Mouse (Mus musculus) macrophage (primary cell): Measurements from ENCODE around the gene Vav3. TPM values are rescaled to one million over a fixed set of nuclear protein-coding genes. Genes with fewer than 3 reads are reported as not detected.

Experiments
- H3K27ac ChIP-seq: fragments of 350-480 bp; formaldehyde crosslinking; 2 replicates; pipeline ENCODE4 v1.9.0; 2021
- H3K36me3 ChIP-seq: fragments of 350-480 bp; formaldehyde crosslinking; 2 replicates; pipeline ENCODE4 v1.9.0; 2021; ENCODE audit errors: inconsistent target
- H3K4me3 ChIP-seq: fragments of 350-480 bp; formaldehyde crosslinking; 2 replicates; pipeline ENCODE4 v1.9.0; 2021; ENCODE audit errors: inconsistent target
- H3K79me2 ChIP-seq: fragments of 350-480 bp; formaldehyde crosslinking; 2 replicates; pipeline ENCODE4 v1.9.0; 2021; ENCODE audit errors: inconsistent target
- WGBS: methylation state at CpG from one replicate; pipeline ENCODE4 v1.1.7; 2026; ENCODE audit warnings: inconsistent platforms; ENCODE audit not compliant: missing documents; 5-methylcytosine and 5-hydroxymethylcytosine counted together
- polyA plus RNA-seq: library from polyadenylated mRNA; stranded (reverse); fragments of 250-400 nt; gene quantifications from 3 replicates; pipeline ENCODE4 v1.2.4, GENCODE M21; 2018; ENCODE audit warnings: inconsistent platforms

The Vav3 gene
- polyA plus RNA-seq, 1 experiment from 2014 or later, result 48.5 TPM

- Histone ChIP-seq H3K27ac (no peak overlapping the region), H3K36me3 (peaks cover 65% of the 10 kb centered on the region; the same call in 1 of the 2 replicates), H3K4me3 (no peak overlapping the region), H3K79me2 (no peaks in the 10 kb centered on the region)
- 97% methylated on average over 4 of the region's 4 CpGs for WGBS
Observed at GRCm38 (mm10) chr3:109528688-109529087, 188.2 kb downstream of the Vav3 start.

- Histone ChIP-seq H3K4me3 (no peak overlapping the region), H3K79me2 (no peaks in the 10 kb centered on the region), H3K27ac (no peak overlapping the region), H3K36me3 (0 out of 2 replicates have a peak, but pooled peaks cover 20% of the 10 kb centered on the region)
- 100% methylated on average over 3 of the region's 3 CpGs for WGBS
Observed at GRCm38 (mm10) chr3:109537686-109538085, 197.2 kb downstream of the Vav3 start.

GRCm38 (mm10) chr3:109540009-109540408 is 199.6 kb downstream of the Vav3 start:
- Histone ChIP-seq H3K36me3 (peaks cover 19% of the 10 kb centered on the region; the same call in 1 of the 2 replicates), H3K27ac (no peak overlapping the region), H3K79me2 (no peaks in the 10 kb centered on the region), H3K4me3 (no peak overlapping the region)
- WGBS, result 85% methylated on average over 4 of the region's 4 CpGs

- Histone ChIP-seq H3K36me3 (peaks cover 40% of the 10 kb centered on the region), H3K79me2 (no peaks in the 10 kb centered on the region), H3K27ac (no peak overlapping the region), H3K4me3 (no peak overlapping the region)
- WGBS, result 69% methylated on average over 7 of the region's 7 CpGs
Observed at GRCm38 (mm10) chr3:109544476-109545221, 204.2 kb downstream of the Vav3 start.

GRCm38 (mm10) chr3:109557329-109557728 is 216.9 kb downstream of the Vav3 start:
- H3K36me3 ChIP-seq, result peaks cover 7% of the 10 kb centered on the region; the same call in 1 of the 2 replicates
- H3K27ac ChIP-seq, result no peak overlapping the region
- H3K79me2 ChIP-seq, result no peaks in the 10 kb centered on the region
- no peak overlapping the region for H3K4me3 ChIP-seq
- WGBS, result 93% methylated on average over 2 of the region's 2 CpGs

- H3K36me3 ChIP-seq, result peaks cover 22% of the 10 kb centered on the region
- no peak overlapping the region for H3K27ac ChIP-seq
- 100% methylated on average over 4 of the region's 4 CpGs for WGBS
- no peaks in the 10 kb centered on the region for H3K79me2 ChIP-seq
- no peak overlapping the region for H3K4me3 ChIP-seq
Observed at GRCm38 (mm10) chr3:109561295-109561694, 220.8 kb downstream of the Vav3 start.

GRCm38 (mm10) chr3:109561776-109562175 is 221.3 kb downstream of the Vav3 start:
- Histone ChIP-seq H3K36me3 (peaks cover 22% of the 10 kb centered on the region), H3K27ac (no peak overlapping the region), H3K4me3 (no peak overlapping the region), H3K79me2 (no peaks in the 10 kb centered on the region)
- 89% methylated on average over 7 of the region's 7 CpGs for WGBS

GRCm38 (mm10) chr3:109562268-109562667 is 221.8 kb downstream of the Vav3 start:
- Histone ChIP-seq H3K79me2 (no peaks in the 10 kb centered on the region), H3K27ac (no peak overlapping the region), H3K36me3 (peaks cover 22% of the 10 kb centered on the region), H3K4me3 (no peak overlapping the region)
- 95% methylated on average over 4 of the region's 4 CpGs for WGBS

- Histone ChIP-seq H3K4me3 (no peak overlapping the region), H3K36me3 (peaks cover 22% of the 10 kb centered on the region), H3K79me2 (no peaks in the 10 kb centered on the region), H3K27ac (no peak overlapping the region)
- WGBS, result 93% methylated on average over 2 of the region's 2 CpGs
Observed at GRCm38 (mm10) chr3:109564443-109564842, 224.0 kb downstream of the Vav3 start.

- Histone ChIP-seq H3K36me3 (peaks cover 15% of the 10 kb centered on the region; the same call in 1 of the 2 replicates), H3K79me2 (no peaks in the 10 kb centered on the region), H3K27ac (no peak overlapping the region), H3K4me3 (no peak overlapping the region)
- 66% methylated on average over 3 of the region's 3 CpGs for WGBS
Observed at GRCm38 (mm10) chr3:109568542-109569265, 228.3 kb downstream of the Vav3 start.

- H3K27ac ChIP-seq, result no peak overlapping the region
- 15% methylated on average over 1 of the region's 1 CpGs for WGBS
- H3K4me3 ChIP-seq, result no peak overlapping the region
- H3K36me3 ChIP-seq, result peaks cover 29% of the 10 kb centered on the region
- H3K79me2 ChIP-seq, result no peaks in the 10 kb centered on the region
Observed at GRCm38 (mm10) chr3:109571483-109571882, 231.0 kb downstream of the Vav3 start.

GRCm38 (mm10) chr3:109572871-109573270 is 232.4 kb downstream of the Vav3 start:
- H3K36me3 ChIP-seq, result peaks cover 39% of the 10 kb centered on the region
- no peak overlapping the region for H3K4me3 ChIP-seq
- 91% methylated on average over 3 of the region's 3 CpGs for WGBS
- no peak overlapping the region for H3K27ac ChIP-seq
- no peaks in the 10 kb centered on the region for H3K79me2 ChIP-seq

- WGBS, result 96% methylated on average over 10 of the region's 10 CpGs
- Histone ChIP-seq H3K4me3 (no peak overlapping the region), H3K27ac (no peak overlapping the region), H3K36me3 (peaks cover 47% of the 10 kb centered on the region), H3K79me2 (no peaks in the 10 kb centered on the region)
Observed at GRCm38 (mm10) chr3:109573549-109574146, 233.2 kb downstream of the Vav3 start.

GRCm38 (mm10) chr3:109574161-109574560 is 233.7 kb downstream of the Vav3 start:
- 95% methylated on average over 6 of the region's 6 CpGs for WGBS
- H3K27ac ChIP-seq, result no peak overlapping the region
- no peaks in the 10 kb centered on the region for H3K79me2 ChIP-seq
- peaks cover 52% of the 10 kb centered on the region for H3K36me3 ChIP-seq
- no peak overlapping the region for H3K4me3 ChIP-seq

GRCm38 (mm10) chr3:109578347-109578746 is 237.9 kb downstream of the Vav3 start:
- no peak overlapping the region for H3K4me3 ChIP-seq
- no peaks in the 10 kb centered on the region for H3K79me2 ChIP-seq
- WGBS, result 100% methylated on average over 2 of the region's 3 CpGs
- H3K27ac ChIP-seq, result no peak overlapping the region
- peaks cover 59% of the 10 kb centered on the region for H3K36me3 ChIP-seq
